Mouse (Mus musculus) liver, embryonic 13.5 days (tissue): ENCODE data around the gene Stk33. TPM values are rescaled to one million over a fixed set of nuclear protein-coding genes. Genes with fewer than 3 reads are reported as not detected.
A peak's percentile ranks its signal among the peaks of the same experiment; 100 is the strongest.

ENCODE experiments used
- ATAC-seq: fragments of 200-750 bp; cut with Nextera tagmentation; 2 replicates; pipeline ENCODE4 v1.8.0; 2017; ENCODE audit warnings: low read depth, mild to moderate bottlenecking, moderate number of reproducible peaks, moderate library complexity
- DNase-seq: peaks from one replicate; pipeline ENCODE4 v3.0.0; 2022
- H3K27ac ChIP-seq: fragments of 300-500 bp; sonication (generic); 2 replicates; pipeline ENCODE4 v1.5.1; 2015; ENCODE audit warnings: moderate library complexity, mild to moderate bottlenecking, inconsistent platforms
- H3K27me3 ChIP-seq: fragments of 300-500 bp; sonication (generic); 2 replicates; pipeline ENCODE4 v1.6.1; 2015; ENCODE audit warnings: mild to moderate bottlenecking, inconsistent platforms
- H3K36me3 ChIP-seq: fragments of 300-500 bp; sonication (generic); 2 replicates; pipeline ENCODE4 v1.6.1; 2015; ENCODE audit warnings: mild to moderate bottlenecking, inconsistent platforms
- H3K4me1 ChIP-seq: fragments of 300-500 bp; sonication (generic); replicated peaks from 2 replicates; pipeline ENCODE4 v1.6.1; 2015; ENCODE audit warnings: inconsistent platforms
- H3K4me2 ChIP-seq: fragments of 300-500 bp; sonication (generic); 2 replicates; pipeline ENCODE4 v1.6.1; 2015; ENCODE audit warnings: inconsistent platforms, mild to moderate bottlenecking, moderate library complexity
- H3K4me3 ChIP-seq: fragments of 300-500 bp; sonication (generic); replicated peaks from 2 replicates; pipeline ENCODE4 v1.5.1; 2015; ENCODE audit warnings: mild to moderate bottlenecking, inconsistent platforms
- H3K9ac ChIP-seq: fragments of 300-500 bp; sonication (generic); 2 replicates; pipeline ENCODE4 v1.6.1; 2015; ENCODE audit warnings: mild to moderate bottlenecking, inconsistent platforms
- H3K9me3 ChIP-seq: fragments of 300-500 bp; sonication (generic); replicated peaks from 2 replicates; pipeline ENCODE4 v1.6.1; 2016; ENCODE audit warnings: inconsistent platforms
- WGBS: fragments of 180-500 bp; shearing (Covaris S2); methylation state at CpG from one replicate; pipeline ENCODE4 v1.1.7; 2015; ENCODE audit not compliant: insufficient replicate concordance; 5-methylcytosine and 5-hydroxymethylcytosine counted together
- polyA plus RNA-seq: library from polyadenylated mRNA; unstranded; fragments of >200 nt; fragmentation: Nextera tagmentation; extraction: Ambion mirVana; gene quantifications from 2 replicates; pipeline ENCODE4 v1.2.1, GENCODE M21; 2015

Stk33 gene
- not detected in 2 replicates for polyA plus RNA-seq

DNA sequence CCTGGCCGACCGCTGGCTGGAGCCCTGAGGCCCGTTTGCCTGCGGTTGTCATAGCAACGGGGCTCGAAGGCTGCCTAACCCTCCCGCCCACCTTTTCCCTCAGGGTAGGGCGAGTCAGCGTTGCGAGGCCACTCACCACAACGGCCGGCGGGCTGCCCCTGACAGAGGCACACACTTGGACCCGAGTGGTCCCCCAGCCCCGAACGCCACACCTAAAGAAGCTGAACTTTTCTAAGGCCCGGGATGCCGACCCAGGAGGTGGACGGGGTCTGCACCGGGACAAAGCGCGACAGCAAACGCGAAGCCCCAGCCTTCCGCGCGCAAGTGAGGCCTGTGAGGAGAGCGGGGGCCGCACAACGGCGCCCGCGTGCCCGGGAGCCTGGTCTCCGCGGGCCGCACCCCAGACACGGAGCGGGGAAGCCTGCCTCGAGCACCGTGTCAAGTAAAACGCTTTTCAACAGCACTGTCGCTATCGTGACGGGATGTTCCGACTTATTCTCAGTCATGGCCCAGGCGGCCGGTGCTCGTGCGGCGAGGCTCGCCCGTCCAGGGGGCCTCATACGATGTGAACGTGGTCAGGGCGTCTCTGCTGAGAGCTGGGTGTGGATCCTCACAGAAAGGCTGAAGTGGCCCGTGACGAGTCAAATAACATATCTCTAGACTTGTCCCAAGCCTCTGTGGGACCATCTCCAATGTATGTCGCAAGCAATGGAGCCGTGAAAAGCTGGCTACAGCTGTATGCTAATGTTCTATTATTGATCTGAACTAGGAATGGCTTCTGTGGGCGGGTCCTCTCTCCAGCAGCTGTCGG lies at the start of gene Stk33:
Stk33 (minus strand) TSS at position 301 of the 811 bp plus-strand sequence.
- 2% methylated on average over 62 of the region's 62 CpGs for WGBS
- Histone ChIP-seq H3K4me3 (peak within 1 kb of the TSS; percentile 31), H3K4me1 (peaks cover 7% of the 10 kb centered on the region), H3K4me2 (peak within 1 kb of the TSS; percentile 60), H3K27ac (no peak within 1 kb of the TSS), H3K36me3 (no peaks in the 10 kb centered on the region), H3K9me3 (no peaks in the 10 kb centered on the region), H3K9ac (0 out of 2 replicates have a peak within 1 kb of the TSS, but pooled peaks have one; percentile 6), H3K27me3 (peaks cover 52% of the 10 kb centered on the region)
- DNase-seq (no peak), ATAC-seq (0 out of 2 replicates have a peak, but pooled peaks have one; percentile 5)

DNA sequence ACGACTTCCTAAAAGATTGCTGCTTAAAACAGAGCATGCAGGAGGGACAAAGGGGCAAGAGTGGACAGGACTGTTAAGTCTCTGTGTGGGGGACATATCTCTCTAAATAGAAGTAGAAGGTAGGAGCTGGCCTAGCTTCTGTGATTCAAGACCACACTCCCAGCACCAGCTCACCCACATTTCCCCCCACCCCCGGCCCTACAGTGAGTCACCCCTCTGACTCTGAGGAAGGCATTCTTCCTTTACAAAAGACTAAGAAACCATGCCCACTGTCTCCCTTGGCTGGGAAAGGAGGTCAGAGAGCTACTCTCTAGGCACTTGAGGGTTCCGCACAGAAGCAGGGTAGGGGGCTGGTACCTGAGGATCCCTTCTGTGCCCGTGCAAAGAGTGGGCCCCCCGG lies 45.3 kb upstream of the Stk33 start:
- DNase-seq (no peak), ATAC-seq (no peak)
- H3K27me3 ChIP-seq = no peaks in the 10 kb centered on the region
- no peak overlapping the region for H3K9ac ChIP-seq
- H3K4me1 ChIP-seq = no peaks in the 10 kb centered on the region
- 61% methylated on average over 5 of the region's 5 CpGs for WGBS
- no peaks in the 10 kb centered on the region for H3K9me3 ChIP-seq
- H3K4me2 ChIP-seq = no peak overlapping the region
- H3K27ac ChIP-seq = no peak overlapping the region
- no peaks in the 10 kb centered on the region for H3K36me3 ChIP-seq
- H3K4me3 ChIP-seq = no peak overlapping the region

DNA sequence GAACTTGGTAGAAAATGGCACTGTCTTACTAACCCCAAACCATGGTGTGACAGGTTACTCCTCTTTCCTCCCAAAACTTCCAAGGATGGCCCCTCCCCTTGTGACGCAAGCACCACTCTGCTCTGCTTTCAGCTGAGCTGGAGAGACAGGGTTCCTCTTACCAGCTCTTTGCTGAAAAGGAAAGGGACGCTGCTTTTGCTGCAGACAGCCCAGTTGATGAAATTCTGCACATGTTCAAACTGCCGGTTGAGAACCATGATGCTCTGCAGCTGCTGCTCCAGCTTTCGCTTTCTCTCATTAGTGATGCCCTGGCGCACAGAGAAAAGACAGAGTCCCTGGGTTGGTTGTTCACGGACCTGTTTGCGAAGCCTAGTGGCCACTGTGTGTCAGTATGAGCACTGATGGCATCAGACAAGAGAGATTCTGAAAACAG lies 41.9 kb upstream of the Stk33 start:
- DNase-seq (no peak), ATAC-seq (no peak)

DNA sequence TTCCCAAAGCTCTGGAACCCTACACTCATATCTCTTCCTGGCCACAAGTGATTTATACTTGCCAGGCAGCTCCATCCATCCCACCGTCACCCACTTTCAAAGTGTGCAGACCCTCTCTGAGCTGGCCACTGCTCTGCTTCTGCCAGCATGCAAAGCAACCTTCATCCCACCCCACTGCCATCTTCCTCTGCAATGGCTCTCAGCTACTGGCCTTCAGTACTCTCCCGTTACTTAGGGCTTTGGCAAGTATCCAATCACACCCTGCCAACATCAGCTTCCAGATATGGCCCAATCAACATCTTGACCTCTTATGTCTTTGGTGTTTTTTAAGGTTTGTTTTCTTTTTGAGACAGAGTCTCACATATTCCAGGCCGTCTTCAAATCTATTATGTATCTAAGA lies 39.0 kb upstream of the Stk33 start:
- Histone ChIP-seq H3K9me3 (no peaks in the 10 kb centered on the region), H3K9ac (no peak overlapping the region), H3K4me1 (no peaks in the 10 kb centered on the region), H3K27me3 (no peaks in the 10 kb centered on the region), H3K4me3 (no peak overlapping the region), H3K27ac (no peak overlapping the region), H3K36me3 (no peaks in the 10 kb centered on the region), H3K4me2 (no peak overlapping the region)
- DNase-seq = no peak
- no peak for ATAC-seq
- WGBS = 71% methylated on average over 3 of the region's 3 CpGs

More for the DNA sequence above, 41.9 kb upstream of the Stk33 start:
- no peaks in the 10 kb centered on the region for H3K4me1 ChIP-seq
- H3K9me3 ChIP-seq = no peaks in the 10 kb centered on the region
- H3K27me3 ChIP-seq = no peaks in the 10 kb centered on the region
- WGBS = 48% methylated on average over 7 of the region's 7 CpGs
- H3K4me2 ChIP-seq = no peak overlapping the region
- H3K27ac ChIP-seq = no peak overlapping the region
- H3K9ac ChIP-seq = no peak overlapping the region
- no peak overlapping the region for H3K4me3 ChIP-seq
- no peaks in the 10 kb centered on the region for H3K36me3 ChIP-seq

DNA sequence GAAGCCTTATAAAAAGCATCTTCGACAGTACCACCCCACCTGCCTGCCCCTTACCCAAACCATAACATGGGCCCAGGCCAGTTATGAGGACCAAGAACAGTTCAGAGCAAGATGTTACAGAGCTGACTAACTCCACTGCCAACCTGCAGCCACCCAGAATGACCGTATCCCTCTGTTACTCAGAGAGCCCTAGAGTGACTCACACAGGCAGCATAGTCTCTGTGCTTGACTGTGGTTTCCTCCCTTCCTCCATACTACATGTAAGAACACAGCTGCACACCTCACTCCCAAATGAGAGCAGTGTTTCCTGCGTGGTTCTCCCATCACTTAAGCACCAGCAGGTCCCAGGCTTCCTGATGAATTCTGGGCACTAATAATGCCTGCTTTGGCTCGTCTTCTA lies 31.8 kb upstream of the Stk33 start:
- Histone ChIP-seq H3K4me2 (no peak overlapping the region), H3K36me3 (no peaks in the 10 kb centered on the region), H3K9ac (no peak overlapping the region), H3K9me3 (no peaks in the 10 kb centered on the region), H3K27me3 (no peaks in the 10 kb centered on the region), H3K4me3 (no peak overlapping the region), H3K27ac (no peak overlapping the region), H3K4me1 (no peaks in the 10 kb centered on the region)
- ATAC-seq (no peak), DNase-seq (no peak)
- 42% methylated on average over 4 of the region's 4 CpGs for WGBS

DNA sequence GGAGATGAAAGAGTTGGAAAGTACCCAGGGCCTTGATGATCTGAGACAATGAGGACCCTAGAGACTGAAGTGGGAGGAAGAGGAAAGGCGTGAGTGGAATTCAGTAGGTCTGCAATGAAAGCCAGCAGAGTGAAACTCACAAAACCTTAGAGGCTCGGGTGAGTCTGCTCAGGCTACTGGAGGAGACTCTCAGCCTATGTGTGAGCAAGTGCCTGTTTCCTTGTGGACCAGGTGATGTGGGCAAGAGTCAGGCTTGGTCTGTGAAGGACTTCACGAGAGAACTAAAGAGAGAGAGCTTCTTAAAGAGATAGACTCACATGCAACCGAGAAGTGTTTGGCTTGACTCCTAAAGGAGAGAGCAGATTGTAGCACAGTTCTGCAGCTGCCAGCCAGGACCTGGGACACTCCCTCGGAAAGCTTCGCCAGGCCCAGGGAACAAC lies 29.4 kb upstream of the Stk33 start:
- H3K4me1 ChIP-seq = no peaks in the 10 kb centered on the region
- ATAC-seq = no peak
- no peak for DNase-seq
- no peak overlapping the region for H3K4me2 ChIP-seq
- H3K27ac ChIP-seq = no peak overlapping the region
- H3K9ac ChIP-seq = no peak overlapping the region
- H3K36me3 ChIP-seq = no peaks in the 10 kb centered on the region
- H3K9me3 ChIP-seq = no peaks in the 10 kb centered on the region
- WGBS = 51% methylated on average over 6 of the region's 6 CpGs
- no peaks in the 10 kb centered on the region for H3K27me3 ChIP-seq
- H3K4me3 ChIP-seq = no peak overlapping the region

DNA sequence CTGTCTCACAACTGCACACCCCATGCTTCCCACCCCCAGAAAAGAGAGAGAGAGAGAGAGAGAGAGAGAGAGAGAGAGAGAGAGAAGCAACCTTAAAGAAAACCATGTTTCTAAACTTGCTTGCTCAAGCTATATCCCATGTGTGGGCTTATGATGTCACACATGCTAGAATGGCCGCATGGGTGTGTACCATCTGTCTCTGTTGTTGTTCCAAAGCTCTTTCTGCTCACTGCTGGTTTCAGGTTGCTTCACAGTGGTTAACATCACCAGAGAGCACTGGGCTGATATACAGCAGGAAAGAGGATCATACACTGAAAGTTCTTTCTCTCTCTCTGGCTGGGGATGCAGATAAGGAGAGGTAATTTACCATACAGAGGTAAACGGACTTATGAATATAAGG lies 28.7 kb upstream of the Stk33 start:
- Histone ChIP-seq H3K9me3 (no peaks in the 10 kb centered on the region), H3K36me3 (no peaks in the 10 kb centered on the region)
- 23% methylated on average over 2 of the region's 2 CpGs for WGBS

DNA sequence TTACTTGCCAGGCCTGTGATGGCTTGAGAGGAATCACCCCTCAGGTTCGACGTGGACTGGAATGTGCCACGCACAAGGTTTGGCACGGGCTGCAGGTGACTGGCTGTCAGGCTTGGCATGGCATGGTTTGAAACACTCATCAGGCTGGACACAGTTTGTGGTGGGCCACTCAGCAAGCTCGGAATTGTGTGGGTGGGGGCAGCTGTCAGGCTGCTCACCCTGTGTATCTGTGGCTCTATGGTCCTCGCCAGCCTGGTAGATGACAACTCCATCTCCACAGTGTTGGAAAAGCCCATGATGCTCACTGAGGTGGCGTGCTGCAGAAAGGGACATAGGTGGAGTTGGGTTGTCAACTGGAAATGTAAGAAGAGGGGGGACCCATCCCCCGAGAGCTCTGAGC lies 21.8 kb upstream of the Stk33 start:
- H3K9me3 ChIP-seq = no peaks in the 10 kb centered on the region
- H3K9ac ChIP-seq = no peak overlapping the region
- H3K4me3 ChIP-seq = no peak overlapping the region
- ATAC-seq = no peak
- H3K36me3 ChIP-seq = no peaks in the 10 kb centered on the region
- no peaks in the 10 kb centered on the region for H3K27me3 ChIP-seq
- H3K27ac ChIP-seq = no peak overlapping the region
- no peak overlapping the region for H3K4me2 ChIP-seq
- H3K4me1 ChIP-seq = no peaks in the 10 kb centered on the region
- 67% methylated on average over 8 of the region's 8 CpGs for WGBS
- no peak for DNase-seq

More for the DNA sequence above, 28.7 kb upstream of the Stk33 start:
- ATAC-seq = no peak
- Histone ChIP-seq H3K9ac (no peak overlapping the region), H3K4me3 (no peak overlapping the region), H3K4me2 (no peak overlapping the region), H3K4me1 (no peaks in the 10 kb centered on the region), H3K27ac (no peak overlapping the region), H3K27me3 (no peaks in the 10 kb centered on the region)
- no peak for DNase-seq

DNA sequence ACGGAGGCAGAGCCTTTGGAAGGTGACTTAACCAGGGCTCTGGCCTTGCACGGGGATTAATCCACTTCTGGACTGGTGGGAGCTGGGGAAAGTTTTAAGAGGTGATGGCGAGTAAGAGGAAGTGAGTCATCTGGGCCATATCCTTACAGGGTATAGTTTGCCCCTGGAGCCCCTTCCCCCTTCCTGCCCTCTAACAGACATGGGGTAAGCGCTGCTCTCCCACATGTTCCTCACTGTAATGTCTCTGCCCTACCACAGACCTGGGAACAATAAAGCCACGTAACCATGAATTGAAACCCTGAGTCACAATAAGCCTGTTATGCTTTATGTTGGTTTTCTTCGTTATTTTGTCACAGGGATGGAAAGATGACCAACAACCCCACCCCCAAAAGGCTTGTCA lies 17.7 kb upstream of the Stk33 start:
- Histone ChIP-seq H3K4me2 (no peak overlapping the region), H3K27ac (no peak overlapping the region), H3K9me3 (no peaks in the 10 kb centered on the region), H3K9ac (no peak overlapping the region), H3K4me1 (no peaks in the 10 kb centered on the region), H3K27me3 (no peaks in the 10 kb centered on the region), H3K4me3 (no peak overlapping the region), H3K36me3 (no peaks in the 10 kb centered on the region)
- DNase-seq (no peak), ATAC-seq (no peak)
- WGBS = 40% methylated on average over 6 of the region's 6 CpGs

DNA sequence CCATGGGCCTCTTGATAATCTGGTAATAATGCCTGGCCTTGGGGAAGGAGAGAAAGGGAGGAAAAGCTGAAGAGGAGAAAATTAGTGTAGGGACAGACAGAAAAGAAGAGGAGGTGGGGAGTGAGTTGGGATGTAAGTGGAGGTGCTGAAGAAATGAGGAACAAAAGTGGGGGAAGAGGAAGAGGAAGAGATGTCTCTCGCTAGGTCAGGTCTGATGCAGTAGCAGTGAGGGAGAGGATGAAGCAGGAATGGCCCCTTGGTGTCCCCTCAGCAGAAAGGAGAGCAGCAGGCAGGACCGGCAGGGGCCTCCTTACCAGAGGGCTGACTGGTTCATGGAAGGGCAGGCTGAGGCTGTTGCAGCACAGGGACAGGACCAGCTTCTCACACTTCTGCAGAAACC lies 16.9 kb upstream of the Stk33 start:
- Histone ChIP-seq H3K4me3 (no peak overlapping the region), H3K4me2 (no peak overlapping the region), H3K27me3 (no peaks in the 10 kb centered on the region), H3K9me3 (no peaks in the 10 kb centered on the region), H3K27ac (no peak overlapping the region), H3K9ac (no peak overlapping the region), H3K36me3 (no peaks in the 10 kb centered on the region), H3K4me1 (no peaks in the 10 kb centered on the region)
- no peak for DNase-seq
- WGBS = 19% methylated on average over 2 of the region's 2 CpGs
- ATAC-seq = no peak

DNA sequence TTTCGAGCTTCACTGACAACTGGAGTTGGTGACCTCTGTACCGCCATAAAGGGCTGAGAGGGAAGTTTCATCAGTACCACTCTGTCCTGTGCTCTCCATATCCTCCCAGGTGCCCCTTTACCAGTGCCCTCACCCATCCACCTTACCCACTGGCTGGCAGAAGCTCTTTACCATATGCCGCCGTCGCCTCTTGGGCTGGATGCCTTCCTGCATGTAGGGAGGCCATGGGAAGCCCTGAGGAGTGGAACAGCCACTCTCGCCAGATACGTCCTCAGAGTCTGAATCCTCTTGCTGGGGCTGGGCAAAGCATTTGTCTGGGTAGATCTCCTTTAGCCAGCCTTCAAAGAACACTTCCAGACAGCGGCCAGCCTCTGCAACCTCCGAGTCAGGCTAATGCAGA lies 16.0 kb upstream of the Stk33 start:
- ATAC-seq = no peak
- Histone ChIP-seq H3K27me3 (no peaks in the 10 kb centered on the region), H3K4me1 (no peaks in the 10 kb centered on the region), H3K4me2 (no peak overlapping the region), H3K9ac (no peak overlapping the region), H3K36me3 (no peaks in the 10 kb centered on the region), H3K27ac (no peak overlapping the region), H3K4me3 (no peak overlapping the region), H3K9me3 (no peaks in the 10 kb centered on the region)
- DNase-seq = no peak
- 73% methylated on average over 9 of the region's 9 CpGs for WGBS

DNA sequence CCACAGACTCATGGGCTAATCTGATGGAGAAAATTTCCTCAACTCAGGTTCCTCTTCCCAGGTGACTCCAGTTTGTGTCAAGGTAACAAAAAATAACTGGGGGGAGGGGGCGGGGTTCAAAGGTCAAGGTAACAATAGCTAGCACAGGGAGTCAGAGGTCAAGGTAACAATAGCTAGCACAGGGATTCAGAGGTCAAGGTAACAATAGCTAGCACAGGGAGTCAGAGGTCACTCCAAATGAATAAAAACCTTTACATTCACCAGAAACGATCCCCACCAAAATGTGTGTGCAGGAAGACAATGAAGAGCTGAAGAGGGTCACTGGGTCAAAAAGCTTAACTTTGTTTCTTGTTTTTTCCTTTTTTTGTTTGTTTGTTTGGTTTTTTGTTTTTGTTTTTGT lies 9.2 kb upstream of the Stk33 start:
- Histone ChIP-seq H3K4me3 (no peak overlapping the region), H3K4me1 (no peaks in the 10 kb centered on the region), H3K27ac (no peak overlapping the region), H3K27me3 (no peaks in the 10 kb centered on the region), H3K4me2 (no peak overlapping the region), H3K9ac (no peak overlapping the region), H3K36me3 (no peaks in the 10 kb centered on the region), H3K9me3 (no peaks in the 10 kb centered on the region)
- ATAC-seq (no peak), DNase-seq (no peak)
- 52% methylated on average over 2 of the region's 2 CpGs for WGBS
